In genomic region chr5:133885016-133885415, GRCm38 (mm10) we compare ENCODE assay signal across 9 mouse cellular contexts.
A peak's percentile ranks its signal among the peaks of the same experiment; 100 is the strongest.
DNase-seq lines count a peak whose midpoint lies in the region; ATAC-seq lines count a peak whose summit lies in the region.
"Had no signal": no experiment of that assay in that cellular context is flagged by ENCODE, and none has a peak within 500 bp of the region (broad histone marks: within the 10 kb centered on the region; RNA-seq: fewer than 3 reads in every experiment).

No protein-coding gene starts in this region.

- peak overlapping the region; percentile 90 for H3K27ac ChIP-seq in forebrain, embryonic 16.5 days (ENCODE audit: low read length)
- H3K27ac ChIP-seq in hindbrain, embryonic 13.5 days: peak overlapping the region; percentile 73
- peak overlapping the region; percentile 46 for H3K27ac ChIP-seq in midbrain, embryonic 14.5 days (replicated peaks; ENCODE audit: low read depth, low read length)
- H3K27ac ChIP-seq: liver, embryonic 15.5 days had no signal

- no peak overlapping the region for H3K9ac ChIP-seq in forebrain, embryonic 16.5 days (replicated peaks; ENCODE audit: low read depth, low read length)
- no peak overlapping the region for H3K9ac ChIP-seq in hindbrain, embryonic 13.5 days
- H3K9ac ChIP-seq in midbrain, embryonic 14.5 days (replicated peaks; ENCODE audit: low read length): no peak overlapping the region
- H3K9ac ChIP-seq: liver, embryonic 15.5 days had no signal

- ATAC-seq in forebrain, embryonic 16.5 days: peak; percentile 89
- peak; percentile 89 for ATAC-seq in hindbrain, embryonic 13.5 days (ENCODE audit: low FRiP score)
- ATAC-seq in midbrain, embryonic 14.5 days (ENCODE audit: low FRiP score, low TSS enrichment): peak; percentile 81; the same call in 1 of the 2 replicates

- H3K4me3 ChIP-seq in forebrain, embryonic 16.5 days (replicated peaks; ENCODE audit: low read length): no peak overlapping the region
- no peak overlapping the region for H3K4me3 ChIP-seq in hindbrain, embryonic 13.5 days
- no peak overlapping the region for H3K4me3 ChIP-seq in midbrain, embryonic 14.5 days (replicated peaks; ENCODE audit: low read depth, low read length)
- H3K4me3 ChIP-seq: liver, embryonic 15.5 days had no signal

- 2% methylated on average over 6 of the region's 6 CpGs for WGBS in forebrain, embryonic 16.5 days
- WGBS in hindbrain, embryonic 13.5 days: 15% methylated on average over 6 of the region's 6 CpGs
- WGBS in midbrain, embryonic 14.5 days: 7% methylated on average over 6 of the region's 6 CpGs

- 0 out of 2 replicates have a peak overlapping the region, but pooled peaks have one; percentile 8 for H3K4me2 ChIP-seq in forebrain, embryonic 16.5 days (ENCODE audit: low read length)
- H3K4me2 ChIP-seq in hindbrain, embryonic 13.5 days: no peak overlapping the region
- no peak overlapping the region; the same call in 1 of the 2 replicates for H3K4me2 ChIP-seq in midbrain, embryonic 14.5 days (ENCODE audit: low read length)
- H3K4me2 ChIP-seq: liver, embryonic 15.5 days had no signal

- DNase-seq in adrenal gland, adult 2 months: peak; percentile 32
- DNase-seq in cerebellum, adult 18-20 months: peak; percentile 77 to 78
- peak; percentile 62 to 68 for DNase-seq in layer of hippocampus, postnatal 36 days
- DNase-seq in midbrain, embryonic 14.5 days: peak; percentile 91
- DNase-seq in T-cell, adult 2 months (ENCODE audit: low spot score): no peak
- no peak for DNase-seq in spleen, postnatal 36 days (ENCODE audit: low spot score in 2 of 2)

- no peaks in the 10 kb centered on the region for H3K9me3 ChIP-seq in forebrain, embryonic 16.5 days (ENCODE audit: control insufficient read depth, low read length)
- H3K9me3 ChIP-seq in hindbrain, embryonic 13.5 days: no peaks in the 10 kb centered on the region
- H3K9me3 ChIP-seq in midbrain, embryonic 14.5 days (ENCODE audit: control insufficient read depth, low read length): no peaks in the 10 kb centered on the region
- H3K9me3 ChIP-seq: liver, embryonic 15.5 days had no signal

- peaks cover 13% of the 10 kb centered on the region for H3K4me1 ChIP-seq in forebrain, embryonic 16.5 days (replicated peaks; ENCODE audit: control insufficient read depth, insufficient read depth, low read length)
- peaks cover 18% of the 10 kb centered on the region for H3K4me1 ChIP-seq in hindbrain, embryonic 13.5 days (replicated peaks)
- H3K4me1 ChIP-seq in midbrain, embryonic 14.5 days (ENCODE audit: control insufficient read depth, insufficient read depth, low read length): peaks cover 10% of the 10 kb centered on the region
- H3K4me1 ChIP-seq: liver, embryonic 15.5 days had no signal

- H3K36me3 ChIP-seq in forebrain, embryonic 16.5 days (ENCODE audit: control insufficient read depth, insufficient read depth): no peaks in the 10 kb centered on the region
- H3K36me3 ChIP-seq in hindbrain, embryonic 13.5 days: no peaks in the 10 kb centered on the region
- H3K36me3 ChIP-seq in midbrain, embryonic 14.5 days (ENCODE audit: control insufficient read depth, insufficient read depth, low read length): no peaks in the 10 kb centered on the region
- H3K36me3 ChIP-seq: liver, embryonic 15.5 days had no signal

- no peaks in the 10 kb centered on the region for H3K27me3 ChIP-seq in forebrain, embryonic 16.5 days (replicated peaks; ENCODE audit: control insufficient read depth, insufficient read depth, low read length)
- H3K27me3 ChIP-seq in hindbrain, embryonic 13.5 days: peaks cover 10% of the 10 kb centered on the region
- H3K27me3 ChIP-seq in midbrain, embryonic 14.5 days (ENCODE audit: control insufficient read depth, insufficient read depth, low read length): no peaks in the 10 kb centered on the region
- H3K27me3 ChIP-seq: liver, embryonic 15.5 days had no signal

Comparison
In these comparisons a context has a peak if more than half of its experiments do, and no peak if none do; other contexts are left out.
1. DNase-seq: peak in adrenal gland, adult 2 months (single experiment), cerebellum, adult 18-20 months (2 of 2), layer of hippocampus, postnatal 36 days (2 of 2) and midbrain, embryonic 14.5 days (single experiment); none in T-cell, adult 2 months (single experiment) and spleen, postnatal 36 days (0 of 2).
2. Peak in every context shown above with its lines, with median percentiles within 50 percentile points of each other: ATAC-seq and H3K27ac ChIP-seq.